Mouse (Mus musculus) adrenal gland, postnatal 4 days (tissue): ENCODE results near the gene Mymx. TPM values are rescaled to one million over a fixed set of nuclear protein-coding genes. Genes with fewer than 3 reads are reported as not detected.

Source experiments
- DNase-seq, 2 experiments: peaks; one replicate each; pipeline ENCODE4 v3.0.0; 2021 to 2022; ENCODE audit warnings: low spot score in 2 of 2, mixed read lengths in 2 of 2
- total RNA-seq, 2 experiments: library from RNA; stranded (reverse); gene quantifications; 2 replicates each; pipeline ENCODE4 v1.2.3; 2021

Gene Mymx
- total RNA-seq, 2 experiments from 2014 or later = 1.6 to 4.0 TPM

GRCm38 (mm10) chr17:45573087-45573779 lies 28.7 kb downstream of the Mymx start, which contains the start of gene Hsp90ab1:
Gene Hsp90ab1 (minus strand): TSS chr17:45573271.
- DNase-seq = peak; percentile 99

GRCm38 (mm10) chr17:45572103-45573086 lies 29.5 kb downstream of the Mymx start:
- peak in 1 of 2 experiments; percentile 55 for DNase-seq

GRCm38 (mm10) chr17:45569999-45570398 lies 31.9 kb downstream of the Mymx start:
- no peak for DNase-seq

GRCm38 (mm10) chr17:45568990-45569389 lies 32.9 kb downstream of the Mymx start:
- no peak for DNase-seq

DNA sequence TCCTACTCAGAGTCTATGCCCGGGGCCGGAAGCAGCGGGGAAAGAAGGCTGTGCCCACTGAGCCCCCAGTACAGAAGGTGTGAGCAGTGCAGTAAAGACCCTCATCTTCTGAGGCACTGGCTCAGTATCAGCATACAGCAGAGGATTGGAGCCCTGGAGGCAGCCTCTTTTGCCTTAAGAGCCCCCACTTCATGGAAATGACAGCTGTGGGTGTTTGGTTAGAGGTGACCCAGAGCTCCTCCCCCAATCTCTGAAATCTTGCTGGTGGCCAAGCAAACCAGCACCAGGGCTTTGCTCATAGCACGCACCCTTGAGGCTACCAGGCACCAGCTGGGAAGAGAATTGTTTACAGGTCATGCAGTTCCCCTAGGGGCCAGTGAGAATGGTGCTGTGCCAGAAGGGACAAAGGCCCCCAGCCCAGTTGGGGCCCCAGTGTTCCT lies 34.7 kb downstream of the Mymx start:
- no peak for DNase-seq

DNA sequence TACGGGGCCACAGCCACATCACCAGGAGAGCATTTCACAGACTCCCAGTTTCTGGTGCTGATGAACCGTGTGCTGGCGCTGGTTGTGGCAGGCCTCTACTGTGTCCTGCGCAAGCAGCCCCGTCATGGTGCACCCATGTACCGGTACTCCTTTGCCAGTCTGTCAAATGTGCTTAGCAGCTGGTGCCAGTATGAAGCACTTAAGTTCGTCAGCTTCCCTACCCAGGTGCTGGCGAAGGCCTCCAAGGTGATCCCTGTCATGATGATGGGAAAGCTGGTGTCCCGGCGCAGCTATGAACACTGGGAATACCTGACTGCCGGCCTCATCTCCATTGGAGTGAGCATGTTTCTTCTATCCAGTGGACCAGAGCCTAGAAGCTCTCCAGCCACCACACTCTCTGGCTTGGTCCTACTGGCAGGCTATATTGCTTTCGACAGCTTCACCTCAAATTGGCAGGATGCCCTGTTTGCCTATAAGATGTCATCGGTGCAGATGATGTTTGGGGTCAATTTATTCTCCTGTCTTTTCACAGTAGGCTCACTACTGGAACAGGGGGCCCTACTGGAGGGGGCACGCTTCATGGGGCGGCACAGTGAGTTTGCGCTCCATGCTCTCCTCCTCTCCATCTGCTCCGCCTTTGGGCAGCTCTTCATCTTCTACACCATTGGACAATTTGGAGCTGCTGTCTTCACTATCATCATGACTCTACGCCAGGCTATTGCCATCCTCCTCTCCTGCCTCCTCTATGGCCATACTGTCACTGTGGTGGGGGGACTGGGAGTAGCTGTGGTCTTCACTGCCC lies 35.3 kb downstream of the Mymx start:
- DNase-seq = no peak

GRCm38 (mm10) chr17:45566031-45566359 lies 35.9 kb downstream of the Mymx start:
- DNase-seq = no peak

GRCm38 (mm10) chr17:45565103-45565502 lies 36.8 kb downstream of the Mymx start:
- DNase-seq = no peak

DNA sequence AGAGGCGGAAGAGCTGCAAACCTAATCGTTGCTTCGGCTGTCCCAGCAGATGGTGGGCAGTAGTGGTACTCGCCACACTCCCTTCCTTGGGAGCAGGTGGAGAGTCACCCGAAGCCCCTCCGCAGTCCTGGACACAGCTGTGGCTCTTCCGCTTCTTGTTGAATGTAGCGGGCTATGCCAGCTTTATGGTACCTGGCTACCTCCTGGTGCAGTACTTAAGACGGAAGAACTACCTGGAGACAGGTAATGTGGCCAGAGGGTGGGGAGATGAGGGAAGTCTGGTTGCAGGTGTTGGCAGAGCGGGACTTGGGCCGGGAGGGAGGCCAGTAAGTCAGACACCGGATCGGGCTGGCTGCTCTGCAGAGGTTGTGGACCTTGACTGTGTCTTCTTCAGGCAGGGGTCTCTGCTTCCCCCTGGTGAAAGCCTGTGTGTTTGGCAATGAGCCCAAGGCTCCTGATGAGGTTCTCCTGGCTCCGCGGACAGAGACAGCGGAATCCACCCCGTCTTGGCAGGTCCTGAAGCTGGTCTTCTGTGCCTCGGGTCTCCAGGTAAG lies 37.3 kb downstream of the Mymx start:
- DNase-seq = no peak

- peak; percentile 91 for DNase-seq
Observed at GRCm38 (mm10) chr17:45563655-45564530, 38.0 kb downstream of the Mymx start, which contains the start of gene Slc35b2. Gene Slc35b2 (plus strand): TSS chr17:45563874.

DNA sequence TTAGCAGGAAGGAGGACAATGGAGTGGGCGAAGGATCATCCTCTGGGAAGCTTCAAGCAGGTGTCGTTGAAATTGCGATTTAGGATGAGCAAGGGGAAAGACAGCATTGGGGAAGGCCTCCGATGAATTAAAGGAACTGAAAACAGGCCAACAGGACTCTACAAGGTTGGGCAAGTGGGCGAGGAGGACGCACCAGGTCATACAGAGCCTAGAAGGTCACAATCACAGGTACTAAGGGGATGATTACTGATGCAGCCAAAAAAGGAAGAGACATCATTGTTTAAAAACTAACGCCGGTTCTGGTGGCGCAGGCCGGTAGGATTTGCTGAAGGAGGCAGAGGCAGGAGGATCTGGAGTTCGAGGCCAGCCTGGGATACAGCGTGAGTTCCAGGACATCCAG lies 38.7 kb downstream of the Mymx start:
- no peak for DNase-seq

GRCm38 (mm10) chr17:45559732-45560525 lies 42.0 kb downstream of the Mymx start:
- no peak for DNase-seq

DNA sequence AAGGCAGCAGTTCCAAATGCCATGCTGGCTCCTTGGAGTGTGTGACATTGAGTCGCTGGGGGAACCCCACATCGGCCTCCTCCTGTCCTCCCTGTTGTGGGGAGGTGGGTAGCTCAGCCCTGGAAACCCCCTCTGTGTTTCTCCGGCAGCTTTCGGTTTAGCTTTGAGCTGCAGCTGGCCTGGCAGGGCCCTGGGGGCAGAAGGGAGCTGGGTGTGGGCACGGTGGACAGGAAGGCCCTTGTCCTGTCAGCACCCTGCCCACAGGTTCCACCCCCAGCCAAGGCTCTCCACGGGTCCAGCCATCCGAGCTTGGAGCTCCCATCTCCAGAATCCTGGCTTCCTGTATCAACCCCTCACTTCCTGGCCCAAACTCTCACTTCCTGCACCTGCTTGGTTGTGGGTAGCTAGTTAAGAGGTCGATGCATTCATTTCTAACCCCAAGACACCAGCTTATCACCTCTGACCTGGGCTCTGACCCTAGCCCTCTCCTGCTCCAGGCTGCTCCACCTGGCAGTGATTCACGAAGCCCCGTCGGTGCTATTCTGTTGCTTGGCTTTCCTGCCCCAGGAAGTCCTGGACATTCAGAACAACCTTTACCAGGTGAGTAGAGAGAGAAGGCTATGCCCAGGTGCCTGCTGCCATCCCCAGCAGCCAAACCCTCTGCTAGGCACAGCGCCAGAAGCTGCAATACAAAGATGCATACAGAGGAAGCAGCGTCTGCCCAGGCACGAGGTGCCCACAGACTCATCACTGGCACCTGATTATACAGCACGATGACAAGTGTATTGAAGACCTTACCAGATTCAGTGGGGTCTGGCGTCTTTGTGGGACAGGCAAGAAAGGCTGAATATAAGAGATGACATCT lies 43.7 kb downstream of the Mymx start:
- no peak for DNase-seq

- DNase-seq = no peak
Observed at GRCm38 (mm10) chr17:45557246-45557824, 44.6 kb downstream of the Mymx start.

DNA sequence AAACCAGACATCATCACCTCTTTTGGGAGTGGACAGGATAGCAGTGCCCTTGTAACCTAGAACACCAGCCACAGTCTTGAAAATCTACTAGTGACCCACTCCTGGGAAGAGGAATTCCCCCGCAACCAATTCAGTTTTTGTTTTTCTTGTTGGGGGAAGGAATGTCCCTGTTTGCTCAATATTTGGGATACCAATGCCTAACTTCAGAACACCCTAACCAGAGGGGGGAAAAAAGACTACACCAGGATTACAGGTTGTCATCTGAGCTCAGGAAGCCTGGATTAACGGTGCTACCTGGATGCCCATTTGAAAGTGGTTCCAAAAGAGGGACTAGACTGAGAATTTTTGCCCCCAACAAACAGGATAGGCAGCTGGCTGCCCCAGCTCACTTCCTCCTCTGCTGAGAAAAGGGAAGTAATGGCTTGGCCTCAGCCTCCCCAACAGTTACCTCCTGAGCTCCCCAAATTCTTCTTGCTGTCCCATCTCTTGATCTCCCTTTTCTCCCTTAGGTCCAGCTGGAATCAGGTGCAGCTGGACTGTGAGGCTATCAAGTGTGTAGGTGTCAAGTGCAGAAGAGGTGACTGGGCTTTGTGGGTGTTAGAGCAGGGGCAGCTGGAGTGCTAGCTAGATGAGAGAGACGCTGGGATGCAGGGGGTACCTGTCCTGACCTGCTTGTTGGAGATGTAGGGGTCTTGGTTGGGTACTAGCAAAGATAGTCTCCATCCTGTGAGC lies 45.2 kb downstream of the Mymx start:
- no peak for DNase-seq

DNA sequence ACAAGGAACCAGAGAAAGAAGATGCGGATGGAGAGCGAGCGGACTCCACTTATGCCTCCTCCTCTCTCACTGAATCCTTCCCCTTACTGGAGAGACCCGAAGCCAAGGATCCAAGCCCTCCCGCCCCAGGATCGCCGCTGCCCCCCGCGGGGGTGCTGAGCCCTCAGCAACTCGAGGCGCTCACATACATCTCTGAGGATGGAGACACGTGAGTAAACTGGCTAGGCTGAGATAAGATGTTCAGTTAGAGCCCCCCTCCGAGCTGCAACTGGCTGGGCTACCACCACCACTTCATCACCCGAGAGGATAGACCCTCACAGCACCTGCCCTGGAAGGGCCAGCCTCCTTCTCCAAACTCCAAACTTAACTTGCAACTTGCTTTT lies 45.8 kb downstream of the Mymx start:
- DNase-seq = no peak

DNA sequence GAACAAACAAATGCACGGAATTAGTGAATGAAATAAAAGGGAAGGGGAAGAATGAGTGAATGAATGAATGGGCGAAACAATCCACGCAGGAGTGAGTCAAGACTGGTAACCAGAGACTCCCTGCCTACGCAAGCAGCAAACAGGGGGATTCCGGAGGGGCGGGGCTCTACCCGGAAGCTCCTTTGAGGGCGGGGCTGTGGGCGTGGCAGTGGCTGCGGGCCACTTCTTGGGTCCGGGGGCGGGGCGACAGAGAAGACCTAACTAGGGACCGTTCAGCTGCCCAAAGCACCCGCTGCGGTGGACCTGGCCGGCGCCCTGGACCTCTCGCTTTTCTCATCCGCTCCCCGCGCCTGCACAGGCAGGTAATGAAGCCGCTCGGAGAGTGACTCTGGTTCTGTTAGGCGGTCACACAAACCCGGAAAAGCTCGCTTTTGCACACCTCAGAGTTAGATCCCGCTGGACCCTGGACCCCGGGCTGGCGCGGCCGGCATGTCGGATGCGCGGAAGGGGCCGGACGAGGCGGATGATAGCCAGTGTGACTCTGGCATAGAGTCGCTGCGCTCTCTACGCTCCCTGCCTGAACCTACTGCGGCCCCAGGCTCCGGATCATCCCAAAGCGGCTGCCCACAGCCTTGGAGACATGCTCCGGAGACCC lies 46.3 kb downstream of the Mymx start, which contains the start of gene Nfkbie:
Gene Nfkbie, plus strand, starts transcription at position 252 of the 655 bp plus-strand sequence.
- DNase-seq = peak; percentile 86 to 92
